Mouse (Mus musculus) brain, embryonic 18.5 days (tissue): ENCODE results near the gene Acbd4.

Source experiments
- DNase-seq: peaks from one replicate; pipeline ENCODE4 v3.0.0-alpha.2; 2012; ENCODE audit warnings: low read depth, low spot score

Gene Acbd4

DNA sequence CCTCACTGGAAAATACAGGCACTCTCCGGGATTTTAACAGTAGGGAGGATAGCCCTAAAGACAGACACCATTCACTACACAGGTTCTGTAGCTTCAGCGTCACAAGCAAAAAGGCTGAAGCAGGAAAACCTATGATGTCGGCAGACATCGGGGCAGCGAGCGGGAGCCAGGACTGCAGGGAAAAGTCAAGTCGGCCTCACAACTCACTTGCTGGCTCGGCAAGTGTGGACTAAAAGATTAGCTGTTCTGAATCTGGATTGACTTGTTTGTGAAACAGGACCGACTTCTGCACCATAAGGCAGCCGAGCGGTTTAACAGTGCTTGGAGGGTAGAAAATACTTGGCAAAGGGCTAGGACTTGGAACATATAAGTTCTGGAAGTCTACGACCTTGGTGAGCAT, 11.5 kb downstream of the Acbd4 start:
- DNase-seq: no peak

DNA sequence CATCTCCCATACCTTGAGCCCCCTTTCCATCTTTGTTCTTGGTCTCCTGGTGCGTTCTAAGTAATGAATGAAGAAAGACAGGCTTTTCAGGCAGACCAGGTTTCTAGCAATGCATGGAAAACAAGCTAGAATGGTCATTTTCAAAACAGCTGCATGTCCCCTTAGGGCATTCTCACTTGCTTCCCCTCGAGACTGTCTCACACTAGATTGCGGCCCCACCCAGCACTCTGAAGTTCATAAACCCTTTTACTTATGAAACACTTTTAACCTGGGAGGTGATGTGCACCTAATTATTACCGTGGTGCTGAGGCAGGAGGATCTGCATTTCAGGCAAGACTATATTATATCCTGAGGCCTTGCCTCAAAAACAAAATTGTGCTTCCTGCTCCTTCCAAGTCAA, 12.3 kb downstream of the Acbd4 start:
- no peak for DNase-seq

DNA sequence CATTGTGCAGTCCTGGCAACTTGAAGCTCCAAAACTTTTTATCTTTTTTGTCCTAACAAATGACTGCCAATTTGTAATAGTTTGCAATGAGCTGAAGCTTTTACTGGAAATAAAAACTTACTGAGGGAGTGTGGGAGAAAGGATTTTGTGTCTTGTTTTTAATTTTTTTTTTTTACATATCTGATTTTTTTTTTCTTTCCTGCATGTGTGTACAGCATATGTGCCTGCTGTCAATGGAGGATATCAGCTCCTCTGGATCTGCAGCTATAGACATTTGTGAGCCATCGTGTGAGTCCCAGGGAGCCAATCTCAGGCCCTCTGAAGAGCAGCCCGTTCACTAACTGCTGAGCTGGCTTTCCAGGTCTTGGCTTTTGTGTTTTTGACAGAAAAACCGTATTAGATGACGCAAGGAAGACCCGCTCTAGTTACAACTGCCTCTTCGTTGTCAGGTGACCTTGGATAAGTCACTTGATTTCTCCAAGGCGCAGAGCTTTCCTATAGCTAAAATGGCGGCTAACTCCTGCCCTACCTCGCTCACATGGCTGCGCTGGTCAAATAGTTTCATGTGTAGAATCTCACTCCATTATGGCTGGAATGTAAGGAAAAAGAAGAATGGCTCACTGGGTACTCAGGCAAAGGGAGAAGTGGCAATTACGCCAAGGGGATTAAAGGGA, 12.9 kb downstream of the Acbd4 start:
- no peak for DNase-seq

DNA sequence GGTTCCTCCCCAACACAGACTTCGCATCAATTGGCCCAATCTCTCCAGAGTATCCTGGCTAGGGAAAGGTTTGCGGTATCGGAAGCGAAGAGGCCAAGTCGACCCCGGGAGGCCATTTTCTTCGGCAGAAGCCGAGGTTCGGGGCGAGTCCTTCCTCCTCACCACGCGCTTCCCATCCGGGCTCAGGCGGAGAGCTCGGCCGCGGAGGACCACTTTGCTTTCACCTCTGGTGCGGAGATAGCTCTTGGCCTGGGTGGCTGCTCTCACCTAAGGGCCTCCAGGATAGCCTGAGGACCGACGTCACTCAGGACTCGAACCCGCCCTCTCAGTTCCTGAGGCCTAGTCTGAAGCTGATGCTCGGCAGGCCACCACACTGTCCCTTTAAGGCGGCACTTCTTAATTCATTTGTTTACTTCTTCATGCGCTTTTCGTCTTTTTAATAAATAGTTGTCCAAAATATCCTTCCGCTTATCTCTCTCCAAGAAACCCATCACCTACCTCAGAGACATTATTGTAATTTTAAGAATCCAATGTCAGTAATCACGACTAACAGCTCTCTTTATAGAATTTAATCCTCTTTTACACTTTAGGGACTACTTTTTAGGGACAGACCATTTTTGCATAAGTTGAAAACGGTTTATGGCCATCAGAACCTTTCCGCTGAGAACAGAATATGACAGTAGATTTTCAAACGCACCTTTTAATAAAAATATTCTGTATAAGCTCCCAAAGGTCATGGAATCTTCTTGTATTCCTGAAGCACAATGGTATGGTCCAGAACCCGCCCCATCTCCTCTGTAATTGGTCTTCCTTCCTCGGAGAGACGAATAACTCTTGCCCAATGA, 13.9 kb downstream of the Acbd4 start:
- peak; percentile 84 for DNase-seq

DNA sequence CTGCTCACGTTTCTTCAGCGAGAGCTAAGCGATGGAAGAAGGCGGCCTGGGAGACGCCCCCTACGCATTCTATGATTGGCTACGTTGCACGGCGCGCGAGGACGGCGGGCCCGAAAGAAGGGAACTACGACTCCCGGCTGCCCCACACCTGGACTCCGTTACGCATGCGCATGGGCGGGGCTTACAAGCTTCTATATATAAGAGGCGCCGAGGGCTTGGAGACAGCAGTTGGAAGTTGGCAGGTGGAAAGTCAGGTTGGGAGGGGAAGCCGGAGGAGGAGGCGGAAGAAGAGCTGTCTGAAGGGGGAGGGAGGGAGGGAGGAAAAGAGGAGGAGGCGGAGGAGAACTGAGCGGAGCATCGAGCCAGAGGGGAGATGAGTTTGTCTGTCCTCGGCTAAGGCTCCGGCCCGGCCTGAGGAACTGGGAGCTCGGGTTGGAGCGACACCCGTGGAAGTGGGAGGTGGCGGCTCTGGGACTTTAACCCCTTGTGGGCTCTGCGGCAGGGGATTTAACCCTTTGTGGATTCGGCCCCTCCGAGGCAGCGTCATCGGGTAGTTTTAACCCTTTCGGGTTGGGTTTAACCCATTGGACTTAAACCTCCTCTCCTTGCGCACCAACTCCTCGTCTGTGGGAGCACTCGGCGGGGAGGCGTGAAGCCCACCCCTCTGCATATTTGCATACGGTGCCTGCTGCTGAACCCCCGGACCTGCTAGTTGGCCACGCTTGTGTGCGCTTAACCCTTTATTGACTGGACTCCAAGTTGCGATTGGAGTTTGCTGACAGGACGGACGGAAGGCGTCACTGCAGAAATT, 14.7 kb downstream of the Acbd4 start, which contains the start of gene Hexim1:
Gene Hexim1 (plus strand): TSS at position 224 of the 811 bp plus-strand sequence.
- peak; percentile 100 for DNase-seq

GRCm38 (mm10) chr11:103116959-103117590, 15.6 kb downstream of the Acbd4 start:
- DNase-seq: no peak

GRCm38 (mm10) chr11:103117591-103118009, 16.1 kb downstream of the Acbd4 start:
- no peak for DNase-seq

GRCm38 (mm10) chr11:103118866-103119265, 17.4 kb downstream of the Acbd4 start:
- DNase-seq: no peak

DNA sequence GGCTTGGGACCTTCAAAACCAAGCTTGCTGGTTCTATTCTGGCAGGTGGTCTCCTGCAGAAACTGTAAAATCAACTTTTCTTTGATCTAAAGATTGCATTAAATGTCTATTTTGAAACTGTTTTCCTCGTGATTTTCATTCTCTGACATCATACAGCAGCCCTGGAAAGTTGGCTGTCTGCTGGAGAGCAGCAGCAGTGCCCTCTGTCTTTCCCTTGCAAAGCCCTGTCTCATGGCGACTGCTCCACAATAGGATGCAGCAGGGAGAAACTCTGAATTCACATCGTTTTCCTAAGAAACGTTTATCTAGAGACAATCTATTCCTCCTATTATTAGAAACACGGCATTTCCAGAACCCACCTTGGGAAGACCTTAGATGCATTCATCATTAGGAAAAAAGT, 18.1 kb downstream of the Acbd4 start:
- DNase-seq: no peak

DNA sequence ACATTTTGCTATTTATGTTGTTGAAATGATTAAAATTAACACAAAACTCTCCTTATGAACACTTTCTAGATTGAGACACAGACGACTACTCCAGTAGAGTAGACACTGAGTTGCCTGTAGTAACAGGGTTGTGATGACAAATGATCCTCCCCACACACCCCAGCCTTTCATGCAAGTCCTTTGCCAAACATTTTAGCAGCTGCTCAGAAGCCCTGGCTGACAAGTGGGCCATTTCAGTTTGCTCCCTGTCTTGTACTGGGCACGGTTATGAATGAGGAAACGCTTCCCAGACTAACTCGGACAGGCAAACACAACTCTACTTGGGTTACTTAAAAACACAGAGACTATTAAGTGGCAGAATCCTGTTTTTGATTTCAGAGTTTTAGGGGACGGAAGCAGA, 18.8 kb downstream of the Acbd4 start:
- no peak for DNase-seq

DNA sequence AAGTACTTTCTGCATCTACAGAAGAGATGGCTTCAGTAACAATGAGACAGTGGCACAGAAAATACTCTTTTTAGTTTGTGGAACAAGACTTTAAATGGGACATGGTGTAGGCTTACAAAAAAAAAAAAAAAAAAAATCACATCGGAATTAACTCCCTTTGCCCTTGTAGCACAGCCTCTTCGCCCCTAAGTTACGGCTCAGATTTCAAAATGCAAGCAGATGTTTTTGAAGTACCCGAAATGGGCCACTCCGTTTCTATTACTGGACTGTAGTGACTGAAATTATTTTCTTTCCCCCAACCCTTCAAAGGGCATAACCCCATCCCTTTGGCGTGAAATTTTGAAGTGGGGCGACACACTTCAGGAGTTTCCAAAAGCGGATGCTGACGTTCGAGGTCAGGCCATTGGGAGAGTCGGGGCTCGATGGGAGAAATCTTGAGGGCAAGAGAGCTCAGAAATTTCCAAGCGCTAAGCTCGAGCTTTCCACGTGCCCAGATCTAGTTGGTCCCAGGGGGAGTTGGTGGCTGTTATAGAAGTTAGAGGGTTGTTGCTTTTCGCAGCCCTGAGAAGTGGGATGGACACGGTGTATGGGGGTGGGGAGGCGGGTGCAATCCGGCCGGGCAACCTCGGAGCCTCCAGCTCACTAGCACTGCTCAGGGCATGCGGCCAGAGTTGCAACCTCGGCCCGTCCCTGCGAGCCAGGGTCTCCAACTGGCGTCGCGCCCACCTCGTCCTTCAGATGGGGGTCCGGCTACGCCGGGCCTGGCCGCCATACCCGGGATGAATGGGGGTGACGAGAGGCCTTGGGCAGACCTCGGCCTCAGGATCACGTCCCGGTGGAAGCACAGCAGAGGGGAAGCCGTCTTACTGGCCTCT, 30.5 kb downstream of the Acbd4 start, which contains the start of gene Hexim2:
Gene Hexim2 (plus strand): TSS at position 729 of the 875 bp plus-strand sequence.
- no peak for DNase-seq

GRCm38 (mm10) chr11:103132576-103133455, 31.3 kb downstream of the Acbd4 start:
- DNase-seq: peak; percentile 100

GRCm38 (mm10) chr11:103133456-103134185, 32.1 kb downstream of the Acbd4 start:
- DNase-seq: no peak

DNA sequence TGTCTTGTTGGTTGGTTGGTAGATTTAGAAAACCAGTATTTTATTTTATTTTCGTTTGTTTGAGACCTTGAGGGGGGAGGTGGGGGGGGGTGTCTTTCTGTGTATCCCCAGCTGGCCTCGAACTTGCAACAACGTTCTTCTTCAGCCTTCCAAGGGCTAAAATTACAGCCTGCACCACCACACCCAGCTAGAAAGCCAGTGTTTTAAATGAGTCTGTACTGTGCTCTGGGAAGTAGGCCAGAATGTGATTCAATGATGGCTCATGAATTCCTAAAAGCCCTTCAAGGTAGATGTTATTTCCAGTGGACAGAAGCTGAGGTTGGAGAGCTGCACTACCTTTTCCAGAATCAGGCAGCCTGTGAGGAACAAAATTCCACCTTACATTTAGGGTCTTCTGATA, 32.7 kb downstream of the Acbd4 start:
- DNase-seq: no peak

GRCm38 (mm10) chr11:103136039-103136577, 34.6 kb downstream of the Acbd4 start:
- no peak for DNase-seq

GRCm38 (mm10) chr11:103139951-103140762, 38.7 kb downstream of the Acbd4 start:
- DNase-seq: no peak

DNA sequence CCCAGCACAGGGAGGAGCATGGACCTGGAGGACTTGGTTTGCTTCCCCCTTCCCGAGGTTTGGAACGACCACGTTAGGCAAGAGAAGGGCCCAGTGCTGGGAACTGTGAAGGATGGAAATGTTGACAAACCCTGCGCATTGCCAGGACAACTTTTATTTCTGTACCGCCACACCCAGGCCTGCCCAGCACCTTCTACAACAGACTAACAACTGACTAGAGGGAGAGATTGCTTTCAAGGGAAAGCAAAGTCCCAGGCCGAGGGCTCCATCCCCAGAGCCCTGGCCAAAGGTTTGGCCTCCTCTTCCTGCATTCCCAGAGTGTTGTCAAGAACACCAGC, 39.2 kb downstream of the Acbd4 start:
- no peak for DNase-seq
